Mouse (Mus musculus): ENCODE results near the gene Lipt1. TPM values are rescaled to one million over a fixed set of nuclear protein-coding genes. Genes with fewer than 3 reads are reported as not detected.

Gene Lipt1
- polyA plus RNA-seq, 1 experiment from 2014 or later, result 7.4 TPM

DNA sequence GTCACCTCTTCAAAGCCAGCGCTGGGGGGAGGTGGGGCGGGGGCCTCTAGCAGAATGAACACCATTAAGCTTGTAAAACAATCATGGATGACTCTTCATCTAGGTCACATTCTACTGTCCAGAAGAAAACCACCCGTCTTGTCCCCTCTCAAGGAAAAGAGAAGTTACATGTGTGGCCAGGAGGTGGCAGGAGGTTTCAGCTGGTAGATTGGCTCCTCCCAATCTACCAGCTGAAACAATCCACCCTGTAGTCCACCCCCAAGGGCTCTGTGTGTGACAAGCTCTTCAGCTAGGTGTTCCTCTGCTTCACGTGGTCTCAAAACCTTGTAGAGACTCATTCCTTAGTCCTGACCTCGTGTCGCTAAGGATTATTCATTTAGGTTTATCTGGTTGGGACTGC, 31.6 kb downstream of the Lipt1 start:
- no peaks in the 10 kb centered on the region for H3K9me3 ChIP-seq
- no peak overlapping the region for H3K4me3 ChIP-seq
- 42% methylated on average over 6 of the region's 6 CpGs for WGBS
- H3K27me3 ChIP-seq, result no peaks in the 10 kb centered on the region
- no peak overlapping the region for H3K9ac ChIP-seq (replicated peaks)
- no peak for ATAC-seq (ENCODE audit: low FRiP score, low read depth)
- no peak overlapping the region for H3K27ac ChIP-seq (replicated peaks)
- H3K36me3 ChIP-seq, result peaks cover 14% of the 10 kb centered on the region
- no peaks in the 10 kb centered on the region for H3K4me1 ChIP-seq
- H3K4me2 ChIP-seq (replicated peaks), result no peak overlapping the region

DNA sequence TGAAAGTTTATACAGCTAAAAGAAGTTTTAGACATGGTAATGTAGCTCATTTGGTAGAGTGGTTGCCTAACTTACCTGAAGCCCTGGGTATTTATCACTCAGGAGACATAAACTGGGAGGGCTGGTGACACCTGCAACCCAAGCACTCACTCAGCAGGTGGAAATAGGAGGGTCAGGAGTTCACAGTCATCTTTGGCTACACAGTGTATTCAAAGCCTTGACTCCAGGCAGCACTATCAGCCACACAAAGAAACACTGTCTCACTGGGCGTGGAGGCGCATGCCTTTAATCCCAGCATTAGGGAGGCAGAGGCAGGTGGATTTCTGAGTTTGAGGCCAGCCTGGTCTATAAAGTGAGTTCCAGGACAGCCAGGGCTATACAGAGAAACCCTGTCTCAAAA, 41.2 kb downstream of the Lipt1 start:
- H3K9ac ChIP-seq (replicated peaks), result no peak overlapping the region
- ATAC-seq (ENCODE audit: low FRiP score, low read depth), result no peak
- 79% methylated on average over 2 of the region's 2 CpGs for WGBS
- H3K9me3 ChIP-seq, result no peaks in the 10 kb centered on the region
- H3K4me3 ChIP-seq, result no peak overlapping the region
- H3K27me3 ChIP-seq, result no peaks in the 10 kb centered on the region
- no peaks in the 10 kb centered on the region for H3K4me1 ChIP-seq
- H3K36me3 ChIP-seq, result no peaks in the 10 kb centered on the region
- no peak overlapping the region for H3K27ac ChIP-seq (replicated peaks)
- no peak overlapping the region for H3K4me2 ChIP-seq (replicated peaks)

GRCm38 (mm10) chr1:37916393-37916792, 44.9 kb downstream of the Lipt1 start, which contains the start of gene Lyg2:
Gene Lyg2 (minus strand): TSS chr1:37916493.
- Histone ChIP-seq H3K27ac (replicated peaks) (no peak within 1 kb of the TSS), H3K36me3 (no peaks in the 10 kb centered on the region), H3K9ac (replicated peaks) (no peak within 1 kb of the TSS), H3K9me3 (no peaks in the 10 kb centered on the region), H3K27me3 (no peaks in the 10 kb centered on the region), H3K4me3 (no peak within 1 kb of the TSS), H3K4me1 (no peaks in the 10 kb centered on the region), H3K4me2 (replicated peaks) (no peak within 1 kb of the TSS)
- WGBS, result 87% methylated on average over 5 of the region's 5 CpGs
- no peak for ATAC-seq (ENCODE audit: low FRiP score, low read depth)

DNA sequence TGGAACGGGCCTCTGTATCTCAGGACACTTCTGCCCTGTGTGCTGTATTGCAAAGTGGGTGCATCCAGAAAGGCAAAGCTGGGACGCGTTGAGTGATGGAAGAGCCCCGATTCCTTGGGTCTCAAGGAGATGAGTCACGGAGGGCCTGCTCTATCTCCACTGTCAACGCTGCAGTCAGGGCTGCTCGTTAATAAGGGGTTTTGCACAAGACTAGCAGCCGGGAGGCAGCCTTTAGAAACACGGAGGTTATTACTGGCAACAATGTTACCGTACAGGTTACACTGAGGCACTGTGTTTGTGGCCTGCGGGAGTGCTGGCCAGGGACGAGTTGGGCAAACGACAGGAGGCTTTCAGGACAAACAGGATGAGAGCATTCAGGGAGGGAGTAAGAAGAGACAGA, 46.1 kb downstream of the Lipt1 start:
- no peaks in the 10 kb centered on the region for H3K36me3 ChIP-seq
- no peak overlapping the region for H3K27ac ChIP-seq (replicated peaks)
- no peaks in the 10 kb centered on the region for H3K9me3 ChIP-seq
- H3K4me2 ChIP-seq (replicated peaks), result no peak overlapping the region
- H3K4me1 ChIP-seq, result no peaks in the 10 kb centered on the region
- H3K27me3 ChIP-seq, result no peaks in the 10 kb centered on the region
- no peak overlapping the region for H3K9ac ChIP-seq (replicated peaks)
- 80% methylated on average over 13 of the region's 13 CpGs for WGBS
- no peak for ATAC-seq (ENCODE audit: low FRiP score, low read depth)
- no peak overlapping the region for H3K4me3 ChIP-seq

DNA sequence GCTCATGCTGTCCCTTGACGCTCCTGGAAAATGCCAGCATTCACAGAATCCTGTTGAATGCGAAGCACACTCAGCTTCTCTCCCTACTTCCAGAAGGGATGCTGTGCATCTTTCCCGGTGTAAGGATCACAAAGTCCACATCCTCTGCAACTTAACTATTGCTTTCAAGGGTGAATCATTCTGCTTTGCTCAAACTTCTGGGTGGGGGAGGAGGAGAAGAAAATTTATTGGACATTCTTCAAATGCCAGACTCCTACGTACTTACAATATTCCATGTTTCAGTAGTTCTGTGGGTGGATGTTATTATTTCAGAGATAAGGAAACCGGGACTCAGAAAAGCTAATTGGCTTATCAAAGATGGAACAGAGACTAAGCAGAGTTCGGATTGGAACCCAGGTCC, 46.6 kb downstream of the Lipt1 start:
- Histone ChIP-seq H3K4me3 (no peak overlapping the region), H3K9ac (replicated peaks) (no peak overlapping the region), H3K27ac (replicated peaks) (no peak overlapping the region), H3K27me3 (no peaks in the 10 kb centered on the region), H3K4me2 (replicated peaks) (no peak overlapping the region), H3K36me3 (no peaks in the 10 kb centered on the region), H3K4me1 (no peaks in the 10 kb centered on the region), H3K9me3 (no peaks in the 10 kb centered on the region)
- 84% methylated on average over 6 of the region's 6 CpGs for WGBS
- ATAC-seq (ENCODE audit: low FRiP score, low read depth), result no peak

DNA sequence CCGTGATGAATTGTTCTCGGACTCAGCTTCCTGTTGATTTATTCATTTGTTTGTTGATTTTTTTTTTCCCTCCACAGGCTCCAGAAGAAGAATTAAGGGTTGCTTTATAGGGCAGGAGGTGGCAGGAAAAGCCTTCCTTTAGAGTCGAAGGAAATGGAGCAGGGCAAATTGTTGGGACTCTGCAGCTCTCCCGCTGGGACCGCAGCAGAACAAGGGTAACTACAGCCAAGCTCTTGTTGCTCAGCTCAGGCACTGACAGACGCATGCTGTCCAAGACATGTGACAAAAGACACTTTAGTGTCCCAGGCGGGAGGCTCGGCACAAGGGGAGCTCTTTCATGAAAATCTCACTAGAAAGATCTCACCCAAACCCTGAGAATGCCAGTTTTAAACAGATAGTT, 51.0 kb downstream of the Lipt1 start:
- H3K9ac ChIP-seq (replicated peaks), result no peak overlapping the region
- ATAC-seq (ENCODE audit: low FRiP score, low read depth), result no peak
- H3K4me2 ChIP-seq (replicated peaks), result no peak overlapping the region
- H3K4me1 ChIP-seq, result no peaks in the 10 kb centered on the region
- no peak overlapping the region for H3K27ac ChIP-seq (replicated peaks)
- no peaks in the 10 kb centered on the region for H3K9me3 ChIP-seq
- no peaks in the 10 kb centered on the region for H3K27me3 ChIP-seq
- H3K4me3 ChIP-seq, result no peak overlapping the region
- H3K36me3 ChIP-seq, result no peaks in the 10 kb centered on the region
- WGBS, result 74% methylated on average over 8 of the region's 8 CpGs

Other genes starting within 250 kb of the Lipt1 start
- gene 2010300C02Rik, start 151.7 kb upstream of the Lipt1 start, polyA plus RNA-seq (2016; fragmentation: Nextera tagmentation; extraction: Ambion mirVana), result 0.75 and 0.98 TPM in 2 replicates
- gene Tsga10, start 5.3 kb upstream of the Lipt1 start, polyA plus RNA-seq (2016; fragmentation: Nextera tagmentation; extraction: Ambion mirVana), result 22.5 and 26.2 TPM in 2 replicates
- 20.4 TPM in 2 replicates for gene Mitd1, start 18.7 kb downstream of the Lipt1 start, polyA plus RNA-seq (2016; fragmentation: Nextera tagmentation; extraction: Ambion mirVana)
- 210 and 215 TPM in 2 replicates for gene Mrpl30, start 18.7 kb downstream of the Lipt1 start, polyA plus RNA-seq (2016; fragmentation: Nextera tagmentation; extraction: Ambion mirVana)
- gene Lyg2, start 44.8 kb downstream of the Lipt1 start, polyA plus RNA-seq (2016; fragmentation: Nextera tagmentation; extraction: Ambion mirVana), result not detected in 2 replicates
- gene Lyg1, start 86.0 kb downstream of the Lipt1 start, polyA plus RNA-seq (2016; fragmentation: Nextera tagmentation; extraction: Ambion mirVana), result not detected in 2 replicates
- gene Txndc9, start 126.2 kb downstream of the Lipt1 start, polyA plus RNA-seq (2016; fragmentation: Nextera tagmentation; extraction: Ambion mirVana), result 146 and 166 TPM in 2 replicates
- 28.3 and 29.1 TPM in 2 replicates for gene Eif5b, start 126.3 kb downstream of the Lipt1 start, polyA plus RNA-seq (2016; fragmentation: Nextera tagmentation; extraction: Ambion mirVana)

All from midbrain, embryonic 12.5 days (tissue).